Mouse (Mus musculus): ENCODE measurements around the gene Sptbn1. TPM values are rescaled to one million over a fixed set of nuclear protein-coding genes. Genes with fewer than 3 reads are reported as not detected.

Sptbn1 gene
- 289 and 328 TPM in 2 replicates for total RNA-seq (2014; rRNA removed)
- 108 and 150 TPM in 2 replicates for polyA plus RNA-seq (2015; fragmentation: Nextera tagmentation; extraction: Ambion mirVana)

DNA sequence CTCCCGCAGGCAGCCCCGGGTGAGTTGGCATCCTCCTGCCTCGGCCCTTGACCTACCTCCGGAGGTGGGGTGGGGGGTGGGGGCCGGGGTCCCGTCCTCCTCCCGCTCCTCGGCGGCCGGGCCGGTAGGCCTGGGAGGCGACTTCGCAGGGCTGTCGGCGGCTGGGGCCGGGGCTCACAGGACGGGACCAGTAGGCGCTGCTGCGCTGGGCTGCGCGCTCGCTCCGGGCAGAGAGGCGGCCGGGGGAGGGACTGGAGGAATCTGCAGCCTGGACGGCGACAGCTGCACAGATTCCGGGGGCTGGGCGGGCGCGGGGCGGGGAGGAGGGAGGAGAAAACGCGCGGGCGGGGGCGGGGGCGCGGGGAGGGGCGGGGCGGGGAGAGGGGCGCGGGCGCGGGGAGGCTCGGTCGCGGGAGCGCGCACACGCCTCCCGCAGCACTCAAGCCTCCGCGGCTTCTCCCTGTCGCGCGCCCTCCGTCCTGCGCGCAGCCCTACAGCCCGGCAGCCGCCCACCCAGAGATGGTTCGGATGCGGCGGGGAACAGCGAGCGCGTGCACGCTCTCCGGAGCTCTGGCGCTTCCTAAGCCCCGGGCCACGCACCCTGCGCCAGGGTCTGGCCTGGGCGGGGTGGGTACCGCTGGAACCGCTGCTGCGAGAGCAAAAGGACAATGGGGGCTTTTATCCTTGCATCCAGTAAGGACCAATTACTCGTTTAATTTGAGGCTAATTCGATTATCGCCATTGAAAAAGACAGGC lies at the start of gene Sptbn1:
TSS of gene Sptbn1 (minus strand) at position 284 of the 756 bp plus-strand sequence.
- ATAC-seq (peak; percentile 94), DNase-seq (peak; percentile 95)
- Histone ChIP-seq H3K4me2 (ENCODE audit: low read depth) (peak within 1 kb of the TSS; percentile 75), H3K4me3 (ENCODE audit: low read depth, low read length) (peak within 1 kb of the TSS; percentile 99), H3K4me1 (ENCODE audit: insufficient read depth) (peaks cover 8% of the 10 kb centered on the region; the same call in 1 of the 2 replicates), H3K9ac (peak within 1 kb of the TSS; percentile 98), H3K36me3 (ENCODE audit: insufficient read depth) (no peaks in the 10 kb centered on the region), H3K27me3 (ENCODE audit: insufficient read depth, low read length) (no peaks in the 10 kb centered on the region), H3K27ac (ENCODE audit: low read depth, low read length) (peak within 1 kb of the TSS; percentile 97), H3K9me3 (ENCODE audit: low read length) (no peaks in the 10 kb centered on the region)
- WGBS: under 1% methylated on average over 42 of the region's 81 CpGs
- TF ChIP-seq CTCF (IDR thresholded peaks at IDR 0.05; ENCODE audit: low read depth): no peak

DNA sequence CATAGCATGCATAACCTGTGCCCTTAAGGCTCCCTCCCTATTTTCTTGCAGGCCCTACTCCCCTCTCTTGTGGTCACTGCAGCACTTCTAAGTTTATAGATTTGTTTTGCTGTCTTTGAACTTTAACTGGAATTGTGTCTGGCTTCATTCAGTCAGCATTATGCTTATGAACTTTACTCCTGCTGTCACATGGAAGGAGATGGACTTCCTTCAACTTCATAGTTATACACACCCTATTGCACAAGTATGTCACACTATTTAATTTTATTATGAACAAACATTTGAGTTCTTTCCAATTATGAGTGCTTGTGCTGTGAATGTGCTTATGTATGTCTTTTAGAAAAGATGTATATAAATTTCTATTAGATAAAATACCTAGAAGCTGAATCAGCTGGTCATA lies 26.3 kb upstream of the Sptbn1 start:
- Histone ChIP-seq H3K4me2 (ENCODE audit: low read depth) (no peak overlapping the region), H3K4me1 (ENCODE audit: insufficient read depth) (0 out of 2 replicates have a peak, but pooled peaks cover 8% of the 10 kb centered on the region), H3K27ac (ENCODE audit: low read depth, low read length) (no peak overlapping the region), H3K27me3 (ENCODE audit: insufficient read depth, low read length) (no peaks in the 10 kb centered on the region), H3K9me3 (ENCODE audit: low read length) (no peaks in the 10 kb centered on the region), H3K4me3 (ENCODE audit: low read depth, low read length) (no peak overlapping the region), H3K36me3 (ENCODE audit: insufficient read depth) (no peaks in the 10 kb centered on the region), H3K9ac (no peak overlapping the region)
- ATAC-seq: no peak
- no peak for DNase-seq
- TF ChIP-seq CTCF (IDR thresholded peaks at IDR 0.05; ENCODE audit: low read depth): no peak

DNA sequence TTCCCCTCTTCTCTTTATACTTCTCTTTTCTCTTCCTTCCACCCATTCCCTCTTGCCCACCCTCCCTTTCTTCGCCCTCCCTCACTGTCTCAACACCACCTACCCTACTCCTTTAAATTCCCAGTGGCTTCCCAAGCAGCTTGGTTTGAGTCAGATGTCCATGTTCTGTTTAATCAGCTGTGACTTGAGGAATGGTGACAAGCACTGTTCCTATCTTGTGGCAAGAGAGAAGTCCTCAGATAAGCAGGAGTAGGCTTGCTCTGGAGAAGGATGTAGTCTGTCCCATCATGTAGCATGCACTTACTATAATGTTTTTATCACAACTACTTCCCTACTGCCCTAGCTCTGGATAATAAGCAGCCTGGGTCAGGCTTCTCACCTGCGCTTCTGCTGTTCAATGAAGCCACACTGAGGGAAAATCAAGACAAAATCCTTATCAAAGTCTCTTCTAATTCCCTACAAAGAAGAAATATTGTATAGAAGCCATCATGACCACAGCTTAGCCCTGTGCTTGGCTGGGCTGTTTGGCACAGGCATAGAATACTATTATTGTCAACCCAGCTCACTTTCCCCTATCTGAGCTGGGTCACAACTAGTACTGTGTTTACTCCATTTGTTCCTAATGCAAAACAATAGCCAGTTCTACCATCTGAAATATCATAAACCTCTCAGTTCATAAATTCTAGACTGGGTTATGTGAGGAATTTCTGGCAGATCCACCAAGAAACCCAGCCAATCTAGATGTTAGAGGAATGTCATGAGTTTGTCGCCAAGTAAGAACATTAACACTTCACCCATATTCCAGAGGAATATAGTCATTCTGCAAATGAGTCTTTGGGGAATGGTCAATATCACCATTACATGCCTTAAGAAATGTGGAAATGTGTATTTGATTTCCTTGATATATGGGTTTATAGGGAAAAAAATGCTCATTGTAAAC lies 24.5 kb upstream of the Sptbn1 start:
- no peak overlapping the region for H3K27ac ChIP-seq (ENCODE audit: low read depth, low read length)
- H3K4me1 ChIP-seq (ENCODE audit: insufficient read depth): 0 out of 2 replicates have a peak, but pooled peaks cover 8% of the 10 kb centered on the region
- no peaks in the 10 kb centered on the region for H3K27me3 ChIP-seq (ENCODE audit: insufficient read depth, low read length)
- no peak overlapping the region for H3K4me2 ChIP-seq (ENCODE audit: low read depth)
- no peaks in the 10 kb centered on the region for H3K9me3 ChIP-seq (ENCODE audit: low read length)
- no peak for ATAC-seq
- H3K36me3 ChIP-seq (ENCODE audit: insufficient read depth): no peaks in the 10 kb centered on the region
- H3K4me3 ChIP-seq (ENCODE audit: low read depth, low read length): no peak overlapping the region
- 90% methylated on average over 3 of the region's 3 CpGs for WGBS
- no peak for TF ChIP-seq CTCF (IDR thresholded peaks at IDR 0.05; ENCODE audit: low read depth)
- no peak for DNase-seq
- no peak overlapping the region for H3K9ac ChIP-seq

DNA sequence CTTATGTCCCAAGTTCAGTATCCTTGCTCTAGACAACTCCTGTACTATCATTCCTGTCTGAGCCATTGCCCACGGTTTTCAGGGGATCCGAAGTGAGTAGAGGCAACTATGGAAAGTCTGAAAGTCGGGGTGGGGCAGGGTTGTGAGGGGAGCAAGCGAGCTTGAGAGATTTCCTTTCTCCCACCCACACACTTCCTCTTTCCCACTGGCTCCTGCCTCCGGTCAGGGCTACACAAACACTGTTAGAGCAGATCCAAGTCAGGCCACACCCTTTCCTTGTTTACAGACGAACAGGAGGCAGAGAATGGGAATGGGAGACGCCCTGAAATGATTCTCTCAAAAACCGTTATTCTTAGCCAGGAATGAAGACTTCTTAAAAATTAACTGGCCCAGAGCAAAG lies 23.2 kb upstream of the Sptbn1 start:
- Histone ChIP-seq H3K27ac (ENCODE audit: low read depth, low read length) (no peak overlapping the region), H3K4me1 (ENCODE audit: insufficient read depth) (0 out of 2 replicates have a peak, but pooled peaks cover 8% of the 10 kb centered on the region), H3K36me3 (ENCODE audit: insufficient read depth) (no peaks in the 10 kb centered on the region), H3K9me3 (ENCODE audit: low read length) (no peaks in the 10 kb centered on the region), H3K9ac (no peak overlapping the region), H3K4me3 (ENCODE audit: low read depth, low read length) (no peak overlapping the region), H3K27me3 (ENCODE audit: insufficient read depth, low read length) (no peaks in the 10 kb centered on the region), H3K4me2 (ENCODE audit: low read depth) (no peak overlapping the region)
- no peak for DNase-seq
- WGBS: 65% methylated on average over 8 of the region's 8 CpGs
- ATAC-seq: no peak
- no peak for TF ChIP-seq CTCF (IDR thresholded peaks at IDR 0.05; ENCODE audit: low read depth)

DNA sequence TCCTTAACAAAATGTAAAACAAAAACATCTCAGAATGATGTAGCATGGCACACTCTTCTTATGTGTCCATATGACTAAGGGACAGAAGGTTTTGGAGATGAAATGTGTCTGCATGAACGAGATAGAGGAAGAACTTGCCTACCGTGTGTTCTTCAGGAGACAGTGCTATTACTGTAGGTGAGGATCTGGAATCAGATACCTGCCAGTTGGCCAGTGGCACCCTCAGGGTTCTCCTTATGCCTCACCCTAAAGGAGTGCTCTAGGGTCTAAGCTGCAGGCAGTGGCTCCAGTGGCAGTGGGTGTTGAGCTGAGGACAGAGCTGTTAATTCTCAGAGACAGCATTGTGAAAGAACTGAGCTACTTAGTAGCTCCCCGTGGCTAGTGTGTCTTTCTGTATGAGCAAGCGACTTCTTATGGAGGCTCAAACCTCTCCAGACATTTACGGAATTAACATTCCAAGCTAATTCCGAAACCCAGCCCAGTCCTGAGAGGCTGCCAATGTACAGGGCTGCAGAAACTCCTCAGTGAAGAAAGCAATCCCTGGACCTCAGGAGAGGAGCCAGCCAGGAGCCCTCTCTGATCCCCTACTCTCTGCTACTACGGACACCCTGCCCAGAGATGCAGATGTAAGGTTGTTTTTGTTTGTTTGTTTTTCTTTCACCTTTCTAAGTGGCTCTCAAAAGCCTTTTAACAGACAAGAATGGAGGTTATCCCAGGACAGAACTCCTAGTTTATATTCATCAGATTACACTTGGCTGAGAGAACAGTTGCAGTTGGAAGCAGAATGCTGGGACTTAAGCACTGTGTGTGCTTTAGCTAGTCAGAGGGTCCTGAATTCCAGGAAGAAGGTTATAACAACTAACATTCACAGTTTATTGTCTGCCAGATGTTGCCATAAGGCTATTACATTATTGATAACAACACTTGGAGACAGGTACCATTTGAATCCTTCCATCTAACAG lies 21.8 kb upstream of the Sptbn1 start:
- Histone ChIP-seq H3K4me1 (ENCODE audit: insufficient read depth) (0 out of 2 replicates have a peak, but pooled peaks cover 8% of the 10 kb centered on the region), H3K4me3 (ENCODE audit: low read depth, low read length) (no peak overlapping the region), H3K9ac (no peak overlapping the region), H3K36me3 (ENCODE audit: insufficient read depth) (no peaks in the 10 kb centered on the region), H3K9me3 (ENCODE audit: low read length) (no peaks in the 10 kb centered on the region), H3K27me3 (ENCODE audit: insufficient read depth, low read length) (no peaks in the 10 kb centered on the region), H3K4me2 (ENCODE audit: low read depth) (no peak overlapping the region), H3K27ac (ENCODE audit: low read depth, low read length) (no peak overlapping the region)
- ATAC-seq: peak; percentile 65
- TF ChIP-seq CTCF (IDR thresholded peaks at IDR 0.05; ENCODE audit: low read depth): no peak
- WGBS: 34% methylated on average over 7 of the region's 7 CpGs
- DNase-seq: no peak

DNA sequence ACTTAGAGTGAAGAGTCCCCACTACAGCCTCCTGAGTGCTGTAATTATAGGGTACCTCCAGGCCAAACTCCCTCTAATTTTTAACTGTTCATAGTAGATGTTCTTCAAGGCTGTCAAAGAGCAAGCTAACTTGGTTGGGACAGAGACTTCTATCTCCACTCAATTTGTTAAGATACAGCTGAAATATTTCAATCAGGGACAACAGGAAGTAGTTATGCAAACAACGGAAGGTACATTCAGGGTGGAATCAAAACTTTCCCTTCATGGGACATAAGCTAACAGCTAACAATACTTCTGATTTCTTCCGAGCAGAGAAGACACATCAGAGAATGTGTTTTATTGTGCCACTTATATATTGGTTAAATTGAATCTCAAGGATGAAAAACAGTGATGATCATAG lies 20.1 kb upstream of the Sptbn1 start:
- DNase-seq (no peak), ATAC-seq (no peak)
- no peak overlapping the region for H3K9ac ChIP-seq
- WGBS: 93% methylated on average over 2 of the region's 2 CpGs
- no peaks in the 10 kb centered on the region for H3K27me3 ChIP-seq (ENCODE audit: insufficient read depth, low read length)
- H3K9me3 ChIP-seq (ENCODE audit: low read length): no peaks in the 10 kb centered on the region
- no peak overlapping the region for H3K27ac ChIP-seq (ENCODE audit: low read depth, low read length)
- no peak overlapping the region for H3K4me2 ChIP-seq (ENCODE audit: low read depth)
- no peaks in the 10 kb centered on the region for H3K36me3 ChIP-seq (ENCODE audit: insufficient read depth)
- no peak for TF ChIP-seq CTCF (IDR thresholded peaks at IDR 0.05; ENCODE audit: low read depth)
- 0 out of 2 replicates have a peak, but pooled peaks cover 8% of the 10 kb centered on the region for H3K4me1 ChIP-seq (ENCODE audit: insufficient read depth)
- no peak overlapping the region for H3K4me3 ChIP-seq (ENCODE audit: low read depth, low read length)

Measured in forebrain, postnatal 0 days (tissue).